Mouse (Mus musculus) heart, postnatal 0 days (tissue): ENCODE results near the gene 4933430I17Rik. TPM values are rescaled to one million over a fixed set of nuclear protein-coding genes. Genes with fewer than 3 reads are reported as not detected.
A peak's percentile ranks its signal among the peaks of the same experiment; 100 is the strongest.

ENCODE experiments used
- ATAC-seq: fragments of 200-750 bp; cut with Nextera tagmentation; 2 replicates; pipeline ENCODE4 v1.8.0; 2017; ENCODE audit warnings: low read depth, moderate number of reproducible peaks, moderate library complexity; ENCODE audit not compliant: insufficient read depth
- DNase-seq: peaks from one replicate; pipeline ENCODE4 v3.0.0-alpha.2; 2016; ENCODE audit warnings: low spot score
- H3K27ac ChIP-seq: fragments of 300-500 bp; sonication (generic); 2 replicates; pipeline ENCODE4 v1.5.1; 2014; ENCODE audit warnings: low read depth, mild to moderate bottlenecking
- H3K27me3 ChIP-seq: fragments of 300-500 bp; sonication (generic); 2 replicates; pipeline ENCODE4 v1.6.1; 2014; ENCODE audit warnings: low read length, mixed read lengths; ENCODE audit not compliant: control insufficient read depth, insufficient read depth
- H3K36me3 ChIP-seq: fragments of 300-500 bp; sonication (generic); replicated peaks from 2 replicates; pipeline ENCODE4 v1.6.1; 2014; ENCODE audit warnings: low read length, mixed read lengths; ENCODE audit not compliant: control insufficient read depth, insufficient read depth
- H3K4me1 ChIP-seq: fragments of 300-500 bp; sonication (generic); 2 replicates; pipeline ENCODE4 v1.6.1; 2014; ENCODE audit warnings: antibody characterized with exemption; ENCODE audit not compliant: control insufficient read depth, insufficient read depth
- H3K4me2 ChIP-seq: fragments of 300-500 bp; sonication (generic); 2 replicates; pipeline ENCODE4 v1.6.1; 2014; ENCODE audit warnings: low read depth, mild to moderate bottlenecking, low read length, moderate library complexity
- H3K4me3 ChIP-seq: fragments of 300-500 bp; sonication (generic); 2 replicates; pipeline ENCODE4 v1.5.1; 2014; ENCODE audit warnings: low read depth, low read length
- H3K9ac ChIP-seq: fragments of 300-500 bp; sonication (generic); replicated peaks from 2 replicates; pipeline ENCODE4 v1.6.1; 2014; ENCODE audit warnings: low read depth, low read length, mixed read lengths
- H3K9me3 ChIP-seq: fragments of 300-500 bp; sonication (generic); replicated peaks from 2 replicates; pipeline ENCODE4 v1.6.1; 2016; ENCODE audit warnings: low read length; ENCODE audit not compliant: control insufficient read depth
- CTCF ChIP-seq: IDR thresholded peaks from 2 replicates; pipeline ENCODE4 v1.5.1; 2016; ENCODE audit warnings: antibody characterized with exemption, control low read depth, low read depth
- EP300 ChIP-seq: IDR thresholded peaks from 2 replicates; pipeline ENCODE4 v1.6.1; 2016; ENCODE audit warnings: antibody characterized with exemption, low read depth
- WGBS: fragments of 180-500 bp; shearing (Covaris S2); extraction: QIAGEN DNeasy Blood & Tissue Kit; methylation state at CpG from one replicate; pipeline ENCODE4 v1.1.7; 2014; 5-methylcytosine and 5-hydroxymethylcytosine counted together
- polyA plus RNA-seq: library from polyadenylated mRNA; unstranded; fragments of >200 nt; fragmentation: Nextera tagmentation; extraction: Ambion mirVana; gene quantifications from 2 replicates; pipeline ENCODE4 v1.2.1, GENCODE M21; 2015
- total RNA-seq: library from RNA; depleted of rRNA; stranded (reverse); fragments of >200 nt; gene quantifications from 2 replicates; pipeline ENCODE4 v1.2.3, GENCODE M21; 2014; ENCODE audit warnings: low replicate concordance

The 4933430I17Rik gene
- total and polyA plus RNA-seq, 2 experiments from 2014 or later = 0.16 TPM; not detected in 1

DNA sequence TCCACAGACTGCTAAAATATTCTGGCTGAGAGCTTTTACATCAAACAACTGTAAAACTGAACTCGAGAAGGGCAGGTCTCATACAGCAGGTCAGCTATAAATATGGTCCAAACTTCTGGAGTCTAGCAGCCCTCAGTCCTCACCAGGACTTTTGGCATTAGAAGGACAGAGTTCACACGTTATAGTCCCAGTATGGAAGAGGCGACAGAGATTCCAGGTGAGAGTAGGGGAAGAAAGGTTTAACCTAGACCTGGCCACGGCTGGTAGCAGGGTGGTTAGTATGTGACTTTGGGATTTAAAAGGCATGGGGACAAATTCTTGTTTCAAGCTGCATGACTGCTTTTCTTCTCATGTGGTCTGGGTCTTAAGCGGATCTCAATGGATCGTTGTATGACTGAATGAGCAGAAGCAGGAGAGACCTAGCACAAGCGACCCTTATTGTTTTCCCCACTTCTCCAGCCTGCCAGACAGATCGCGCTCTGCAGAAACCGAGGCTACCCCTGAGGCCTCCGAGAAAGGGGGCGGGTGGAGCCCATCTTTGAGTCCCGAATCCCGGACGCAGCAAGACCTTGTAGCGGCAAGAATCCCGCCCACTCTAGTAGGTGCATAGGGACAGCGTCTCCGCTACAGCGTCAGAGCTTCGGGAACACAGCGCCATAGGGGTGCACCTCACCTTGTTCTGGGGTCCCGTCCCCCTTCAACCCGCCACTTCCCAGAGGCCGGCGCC lies 5.9 kb upstream of the 4933430I17Rik start:
- WGBS = 3% methylated on average over 26 of the region's 26 CpGs
- H3K4me3 ChIP-seq = peak overlapping the region; percentile 73
- H3K36me3 ChIP-seq = 0 out of 2 replicates have a peak, but pooled peaks cover 5% of the 10 kb centered on the region
- peaks cover 26% of the 10 kb centered on the region for H3K4me1 ChIP-seq
- DNase-seq (no peak), ATAC-seq (peak; percentile 49)
- no peaks in the 10 kb centered on the region for H3K9me3 ChIP-seq
- peak overlapping the region; percentile 71 for H3K4me2 ChIP-seq
- peak overlapping the region; percentile 82 for H3K27ac ChIP-seq
- H3K9ac ChIP-seq = peak overlapping the region; percentile 63
- H3K27me3 ChIP-seq = no peaks in the 10 kb centered on the region
- TF ChIP-seq CTCF (no peak), EP300 (no peak)

DNA sequence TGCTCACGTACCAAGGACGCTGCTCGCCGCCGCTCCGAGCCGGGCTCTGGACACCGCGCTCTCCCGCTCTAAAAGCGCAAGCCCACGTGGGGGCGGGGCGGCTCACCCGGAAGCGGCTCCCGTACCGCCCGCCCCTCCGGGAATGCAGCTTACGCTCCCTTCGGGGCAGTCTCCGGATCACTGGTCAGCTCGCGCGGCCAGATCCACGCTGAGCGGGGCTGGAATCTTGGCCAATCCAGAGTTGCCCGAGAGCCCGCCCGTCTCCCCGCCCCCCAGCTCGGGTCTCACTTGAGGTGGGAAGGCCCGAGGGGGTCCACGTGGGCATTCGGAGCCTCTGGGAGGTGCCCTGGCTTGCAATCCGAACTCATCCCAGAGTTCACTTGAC lies 5.3 kb upstream of the 4933430I17Rik start, which contains the start of gene Alad:
TSS of gene Alad (minus strand) at position 70 of the 385 bp plus-strand sequence.
- peak within 1 kb of the TSS; percentile 71 for H3K4me2 ChIP-seq
- no peak for TF ChIP-seq CTCF
- no peak for TF ChIP-seq EP300
- H3K27ac ChIP-seq = peak within 1 kb of the TSS; percentile 82
- peak; percentile 90 for ATAC-seq
- WGBS = under 1% methylated on average over 37 of the region's 37 CpGs
- H3K27me3 ChIP-seq = no peaks in the 10 kb centered on the region
- H3K4me1 ChIP-seq = peaks cover 29% of the 10 kb centered on the region
- peak within 1 kb of the TSS; percentile 63 for H3K9ac ChIP-seq
- H3K4me3 ChIP-seq = peak within 1 kb of the TSS; percentile 73
- no peaks in the 10 kb centered on the region for H3K9me3 ChIP-seq
- H3K36me3 ChIP-seq = 0 out of 2 replicates have a peak, but pooled peaks cover 5% of the 10 kb centered on the region
- DNase-seq = peak; percentile 87

DNA sequence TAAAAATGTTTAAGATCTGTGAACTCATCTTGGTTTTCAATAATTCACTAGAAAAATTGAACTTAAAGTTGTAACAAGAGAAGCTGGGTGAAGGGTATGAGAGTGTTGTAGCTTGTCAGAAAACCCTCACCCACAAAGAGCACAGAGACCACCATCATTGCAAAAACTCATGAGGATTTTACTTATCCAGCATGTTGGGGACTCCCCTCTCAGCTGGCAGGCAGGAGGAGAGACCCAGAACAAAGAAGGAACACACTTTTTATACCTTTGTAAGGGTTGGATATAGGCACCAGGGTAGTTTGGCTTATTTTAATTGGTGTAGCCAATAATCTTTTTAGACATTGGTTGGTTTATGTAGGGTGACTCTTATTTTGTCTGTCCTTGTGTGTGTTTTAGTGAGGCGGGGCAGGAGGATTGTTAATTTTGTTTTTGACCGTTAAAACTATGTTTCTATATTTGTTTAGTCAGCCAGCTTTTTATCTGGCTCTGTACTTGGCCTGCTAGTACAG lies 4.2 kb upstream of the 4933430I17Rik start:
- H3K4me2 ChIP-seq = no peak overlapping the region
- no peaks in the 10 kb centered on the region for H3K9me3 ChIP-seq
- H3K36me3 ChIP-seq = 0 out of 2 replicates have a peak, but pooled peaks cover 5% of the 10 kb centered on the region
- TF ChIP-seq CTCF (no peak), EP300 (no peak)
- H3K27ac ChIP-seq = no peak overlapping the region
- H3K27me3 ChIP-seq = no peaks in the 10 kb centered on the region
- H3K4me1 ChIP-seq = peaks cover 22% of the 10 kb centered on the region
- H3K4me3 ChIP-seq = no peak overlapping the region
- DNase-seq = no peak
- no peak overlapping the region for H3K9ac ChIP-seq
- 75% methylated on average over 2 of the region's 2 CpGs for WGBS
- no peak for ATAC-seq

DNA sequence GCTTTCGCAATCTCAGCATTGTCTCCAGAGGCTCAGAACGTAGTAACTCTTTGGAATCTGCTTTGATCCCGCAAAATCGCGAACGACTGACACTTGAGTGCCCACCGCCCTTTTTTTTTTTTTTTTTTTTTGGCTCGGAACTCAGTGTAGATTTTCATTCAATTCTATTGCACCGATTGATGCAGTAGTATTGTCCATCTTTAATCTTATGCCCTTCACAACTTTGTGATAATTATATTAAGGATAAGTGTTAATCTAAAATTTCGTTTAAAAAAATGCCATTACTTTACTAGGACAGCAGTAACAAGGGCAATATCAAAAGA lies 281 bp downstream of the 4933430I17Rik start:
- WGBS = 2% methylated on average over 10 of the region's 10 CpGs
- H3K27me3 ChIP-seq = no peaks in the 10 kb centered on the region
- H3K4me3 ChIP-seq = peak overlapping the region; percentile 81
- H3K4me1 ChIP-seq = peaks cover 6% of the 10 kb centered on the region
- DNase-seq (no peak), ATAC-seq (no peak)
- no peak for TF ChIP-seq EP300
- TF ChIP-seq CTCF = no peak
- peak overlapping the region; percentile 95 for H3K4me2 ChIP-seq
- H3K9me3 ChIP-seq = no peaks in the 10 kb centered on the region
- H3K36me3 ChIP-seq = 0 out of 2 replicates have a peak, but pooled peaks cover 5% of the 10 kb centered on the region
- H3K27ac ChIP-seq = no peak overlapping the region
- H3K9ac ChIP-seq = 0 out of 2 replicates have a peak overlapping the region, but pooled peaks have one; percentile 83

DNA sequence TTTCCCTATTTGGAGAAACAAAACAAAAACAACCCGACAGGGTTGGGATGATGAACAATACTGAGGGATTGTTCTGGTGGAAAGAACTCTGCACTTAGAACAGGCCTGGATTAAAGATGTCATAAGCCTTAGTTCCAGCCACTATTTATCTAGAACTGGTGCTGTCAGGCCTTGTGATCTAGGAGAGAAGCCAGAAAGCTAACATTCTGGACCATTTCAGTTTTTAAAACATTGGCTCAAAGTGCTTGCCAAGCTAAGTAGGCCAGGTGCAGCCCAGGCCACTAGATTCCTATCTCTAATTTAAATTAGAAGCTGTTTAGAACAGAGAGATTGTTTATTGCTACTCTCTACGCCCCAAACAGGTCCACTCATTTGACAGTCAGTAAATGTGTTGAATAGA lies 1.1 kb downstream of the 4933430I17Rik start:
- ATAC-seq = no peak
- Histone ChIP-seq H3K4me3 (no peak overlapping the region), H3K4me2 (no peak overlapping the region), H3K9me3 (no peaks in the 10 kb centered on the region), H3K4me1 (peaks cover 6% of the 10 kb centered on the region), H3K27ac (no peak overlapping the region), H3K9ac (no peak overlapping the region), H3K27me3 (no peaks in the 10 kb centered on the region), H3K36me3 (0 out of 2 replicates have a peak, but pooled peaks cover 5% of the 10 kb centered on the region)
- DNase-seq = no peak
- no peak for TF ChIP-seq CTCF
- no peak for TF ChIP-seq EP300
- WGBS = 51% methylated on average over 2 of the region's 2 CpGs
